Mouse (Mus musculus) WW6 (cell line): ENCODE results near the gene Slit1.

ENCODE experiments used
- DNase-seq: peaks from one replicate; pipeline ENCODE4 v3.0.0-alpha.2; 2013; ENCODE audit warnings: low read depth, low spot score

Slit1 gene

GRCm38 (mm10) chr19:41724831-41725470 is 18.5 kb downstream of the Slit1 start:
- DNase-seq, result peak; percentile 63

- DNase-seq, result no peak
Observed at GRCm38 (mm10) chr19:41723337-41723736, 20.1 kb downstream of the Slit1 start.

GRCm38 (mm10) chr19:41719436-41719835 is 24.0 kb downstream of the Slit1 start:
- DNase-seq, result no peak

GRCm38 (mm10) chr19:41716233-41717218 is 26.9 kb downstream of the Slit1 start:
- no peak for DNase-seq

GRCm38 (mm10) chr19:41714431-41714917 is 29.0 kb downstream of the Slit1 start:
- DNase-seq, result no peak

- no peak for DNase-seq
Observed at GRCm38 (mm10) chr19:41712829-41713228, 30.6 kb downstream of the Slit1 start.

GRCm38 (mm10) chr19:41711665-41712064 is 31.8 kb downstream of the Slit1 start:
- no peak for DNase-seq

GRCm38 (mm10) chr19:41709497-41710165 is 33.8 kb downstream of the Slit1 start:
- no peak for DNase-seq

GRCm38 (mm10) chr19:41707850-41708249 is 35.6 kb downstream of the Slit1 start:
- DNase-seq, result no peak

GRCm38 (mm10) chr19:41706094-41706828 is 37.2 kb downstream of the Slit1 start:
- DNase-seq, result no peak

- no peak for DNase-seq
Observed at GRCm38 (mm10) chr19:41705416-41705815, 38.0 kb downstream of the Slit1 start.

- DNase-seq, result no peak
Observed at GRCm38 (mm10) chr19:41702638-41703037, 40.8 kb downstream of the Slit1 start.

GRCm38 (mm10) chr19:41698857-41699424 is 44.5 kb downstream of the Slit1 start:
- no peak for DNase-seq

GRCm38 (mm10) chr19:41697807-41698515 is 45.5 kb downstream of the Slit1 start:
- DNase-seq, result no peak

GRCm38 (mm10) chr19:41697111-41697806 is 46.2 kb downstream of the Slit1 start:
- DNase-seq, result no peak

- no peak for DNase-seq
Observed at GRCm38 (mm10) chr19:41696443-41696842, 47.0 kb downstream of the Slit1 start.

GRCm38 (mm10) chr19:41695046-41695445 is 48.4 kb downstream of the Slit1 start:
- DNase-seq, result no peak

GRCm38 (mm10) chr19:41694610-41695009 is 48.9 kb downstream of the Slit1 start:
- no peak for DNase-seq

GRCm38 (mm10) chr19:41693727-41694126 is 49.7 kb downstream of the Slit1 start:
- DNase-seq, result no peak

- DNase-seq, result no peak
Observed at GRCm38 (mm10) chr19:41690064-41690463, 53.4 kb downstream of the Slit1 start.
